Mouse (Mus musculus) monocyte, adult 2 months (primary cell): Measurements from ENCODE around the gene Gm20661.

ENCODE experiments used
- DNase-seq, 2 experiments: peaks; one replicate each; pipeline ENCODE4 v3.0.0; 2022; ENCODE audit warnings: low spot score in 2 of 2, low read depth in 1 of 2

The Gm20661 gene

GRCm38 (mm10) chr9:107967437-107967836 is 15.4 kb upstream of the Gm20661 start:
- no peak for DNase-seq

DNA sequence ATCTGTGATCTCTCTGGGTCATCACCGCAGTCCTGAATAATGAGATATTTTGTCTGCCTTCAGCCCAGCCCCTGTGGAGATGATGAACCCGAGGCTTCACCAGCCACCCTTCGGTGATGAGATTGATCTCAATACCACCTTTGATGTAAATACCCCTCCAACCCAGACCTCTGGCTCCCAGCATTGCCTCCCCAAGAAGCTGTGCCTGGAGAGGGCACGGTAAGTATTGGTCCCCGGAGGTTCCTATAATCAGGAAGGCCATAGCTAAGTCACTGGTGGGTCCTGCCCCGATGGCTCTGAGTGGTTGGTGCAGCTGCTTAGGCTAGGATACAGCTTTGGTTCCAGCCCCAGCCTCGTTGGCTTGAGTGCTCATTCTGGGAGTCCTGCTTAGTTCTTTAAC is 14.3 kb upstream of the Gm20661 start:
- DNase-seq = no peak

DNA sequence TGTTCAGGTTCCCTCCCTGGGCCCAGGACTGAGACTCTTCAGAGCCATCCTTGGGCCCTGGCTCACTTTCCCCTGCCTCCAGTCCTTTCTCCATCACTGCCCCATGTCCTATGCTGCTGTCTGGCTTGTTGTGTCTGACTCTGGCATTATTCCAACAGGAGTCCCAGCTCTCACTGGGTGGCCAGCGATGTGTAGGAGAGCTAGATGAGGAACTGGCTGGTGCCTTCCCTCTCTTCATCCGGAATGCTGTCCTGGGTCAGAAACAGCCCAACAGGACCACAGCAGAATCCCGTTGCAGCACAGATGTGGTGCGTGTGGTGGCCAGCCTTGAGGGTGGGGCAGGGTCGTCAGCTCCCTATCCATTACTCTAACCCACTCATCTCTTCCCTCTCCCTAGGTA is 12.5 kb upstream of the Gm20661 start:
- DNase-seq = no peak

DNA sequence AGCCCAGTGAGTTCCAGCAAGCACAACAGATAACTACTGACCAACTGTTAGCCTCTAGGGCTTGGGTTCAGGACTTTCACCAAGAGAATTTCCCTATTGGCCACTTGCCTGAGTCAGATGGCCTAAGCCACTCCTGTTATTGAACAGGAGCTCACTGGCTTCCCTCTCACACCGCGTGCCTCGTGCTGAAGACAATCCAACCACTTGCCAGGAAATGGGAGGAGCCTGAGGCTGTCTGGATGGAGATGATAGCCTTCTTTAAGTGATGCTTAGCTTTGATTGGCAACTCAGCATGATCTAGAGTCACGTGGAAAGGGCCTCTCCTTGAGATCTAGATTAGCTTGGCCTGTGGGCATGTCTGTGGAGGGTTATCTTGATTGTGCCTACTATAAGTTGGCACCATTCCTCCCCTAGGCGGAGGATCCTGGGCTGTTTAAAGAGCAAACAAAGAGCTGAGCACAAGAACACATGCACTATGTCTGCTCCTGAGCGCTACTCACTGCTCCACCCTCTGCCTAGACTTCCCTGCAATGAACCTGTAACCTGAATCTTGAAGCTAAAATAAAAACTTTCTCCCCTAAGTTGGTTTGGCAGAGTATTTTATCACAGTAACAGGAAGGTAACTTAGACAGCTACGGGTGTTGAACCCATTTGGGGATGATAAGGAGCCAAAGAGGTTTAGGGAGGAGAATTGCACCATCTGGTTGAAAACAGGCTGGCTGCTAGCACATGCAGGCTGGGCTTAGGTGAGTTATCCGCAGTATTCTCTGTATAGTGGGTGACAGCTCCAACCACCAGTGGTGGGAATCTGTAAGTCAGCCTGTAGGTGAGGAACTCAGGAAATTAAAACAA is 10.9 kb upstream of the Gm20661 start:
- no peak for DNase-seq

GRCm38 (mm10) chr9:107974491-107975171 is 8.2 kb upstream of the Gm20661 start:
- no peak for DNase-seq

- DNase-seq = peak in 1 of 2 experiments; percentile 21
Observed at GRCm38 (mm10) chr9:107975399-107976386, 7.2 kb upstream of the Gm20661 start, which contains the start of gene Uba7. Gene Uba7 (plus strand): TSS chr9:107975505.

DNA sequence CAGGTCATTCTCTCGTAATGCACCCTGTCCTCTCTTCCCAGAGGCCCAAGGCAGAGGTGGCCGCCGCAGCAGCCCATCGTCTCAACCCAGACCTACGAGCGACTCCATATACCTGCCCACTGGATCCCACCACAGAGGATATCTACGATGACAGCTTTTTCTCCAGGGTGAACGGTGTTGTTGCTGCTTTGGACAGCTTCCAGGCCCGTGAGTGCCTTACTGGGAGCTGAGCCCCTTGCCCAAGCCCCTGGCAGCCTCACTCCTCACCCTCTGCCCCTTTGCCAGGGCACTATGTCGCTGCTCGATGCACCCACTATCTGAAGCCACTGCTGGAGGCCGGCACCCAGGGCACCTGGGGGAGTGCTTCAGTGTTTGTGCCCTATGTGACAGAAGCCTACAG is 4.0 kb upstream of the Gm20661 start:
- DNase-seq = no peak

DNA sequence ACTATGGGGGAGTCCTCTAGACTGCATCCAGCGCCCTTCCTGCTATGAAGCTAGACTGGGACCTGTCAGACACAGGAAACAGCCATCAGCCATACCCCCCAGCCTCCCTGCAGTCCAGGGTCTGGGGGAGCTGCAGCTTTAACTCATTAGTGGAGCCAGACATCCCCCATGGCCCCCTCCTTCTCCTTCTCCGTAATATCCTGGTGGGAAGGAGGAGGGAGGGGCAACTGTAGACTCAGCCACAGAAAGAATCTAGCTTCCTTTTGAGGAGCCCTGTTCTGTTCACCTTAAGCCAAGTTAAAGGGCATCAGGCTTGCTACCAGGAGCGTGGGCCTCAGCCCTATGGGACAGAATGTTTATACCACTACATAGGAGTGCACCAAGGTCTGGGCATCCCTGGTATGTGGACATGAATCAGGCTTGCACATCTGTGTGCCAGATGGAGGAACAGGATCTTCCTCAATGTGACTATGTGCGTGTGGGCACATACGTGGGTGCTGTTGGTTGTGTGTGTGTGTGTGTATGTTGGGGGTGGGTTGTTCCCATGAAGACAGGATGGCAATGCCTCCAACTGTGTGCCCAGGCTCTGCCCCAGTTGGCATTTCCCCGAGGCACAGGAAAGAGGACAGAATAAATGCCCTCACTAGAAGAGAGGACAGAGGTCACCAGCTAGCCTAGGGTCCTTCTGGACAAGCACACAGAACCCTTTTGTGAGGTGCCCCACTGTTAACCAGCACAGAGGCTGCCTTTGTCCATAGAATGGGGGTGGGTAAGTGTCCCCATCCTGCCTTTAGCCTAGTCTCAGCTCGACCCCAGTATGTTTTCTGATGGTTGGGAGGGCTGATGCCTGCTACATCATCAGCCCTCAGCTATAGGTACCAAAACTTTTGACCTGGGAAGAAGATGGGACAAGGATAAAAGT is 913 bp upstream of the Gm20661 start:
- DNase-seq = no peak

DNA sequence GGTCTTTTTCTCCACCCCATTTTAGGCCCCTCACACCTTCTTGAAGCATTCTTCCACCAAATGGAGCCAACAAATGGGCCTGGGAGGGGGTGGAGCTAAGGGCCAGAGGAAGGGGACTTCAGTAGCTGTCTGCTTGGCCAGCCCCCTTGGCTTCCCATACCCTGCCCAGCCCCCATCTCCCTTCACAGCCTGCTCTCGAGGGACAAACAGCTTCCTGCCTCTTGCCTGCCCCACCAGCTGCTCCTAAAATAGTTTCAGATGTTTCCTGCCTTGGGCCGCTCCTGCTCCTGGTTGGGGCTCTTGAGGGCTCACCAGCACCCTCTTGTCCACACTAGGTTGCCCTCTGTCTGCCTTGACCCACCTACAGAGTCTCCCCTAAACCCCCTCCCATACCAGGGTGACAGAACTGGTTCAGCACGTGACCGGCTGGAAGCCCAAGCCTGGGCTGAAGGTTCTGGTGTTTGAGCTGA is 598 bp downstream of the Gm20661 start:
- DNase-seq = no peak

GRCm38 (mm10) chr9:107984052-107984753 is 1.3 kb downstream of the Gm20661 start:
- DNase-seq = no peak

DNA sequence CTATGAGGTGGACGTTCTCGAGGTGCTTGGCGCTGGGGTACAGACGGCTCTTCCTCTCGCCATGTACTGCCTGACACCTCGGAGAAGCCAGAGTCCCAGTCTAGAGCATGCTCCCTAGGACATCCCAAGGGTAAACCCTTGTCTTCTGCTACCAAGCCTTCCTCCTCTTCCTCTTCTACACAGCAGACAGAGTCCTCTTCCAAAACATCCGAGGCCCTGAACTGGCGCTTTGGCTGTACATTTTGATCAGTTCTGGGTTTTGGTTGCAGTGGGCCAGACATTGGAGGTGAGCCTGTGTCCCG is 1.8 kb downstream of the Gm20661 start:
- DNase-seq = no peak

- DNase-seq = peak in 1 of 2 experiments; percentile 72
Observed at GRCm38 (mm10) chr9:107985131-107986119, 2.6 kb downstream of the Gm20661 start, which contains the start of gene Inka1. Gene Inka1 (minus strand): TSS chr9:107985879.

DNA sequence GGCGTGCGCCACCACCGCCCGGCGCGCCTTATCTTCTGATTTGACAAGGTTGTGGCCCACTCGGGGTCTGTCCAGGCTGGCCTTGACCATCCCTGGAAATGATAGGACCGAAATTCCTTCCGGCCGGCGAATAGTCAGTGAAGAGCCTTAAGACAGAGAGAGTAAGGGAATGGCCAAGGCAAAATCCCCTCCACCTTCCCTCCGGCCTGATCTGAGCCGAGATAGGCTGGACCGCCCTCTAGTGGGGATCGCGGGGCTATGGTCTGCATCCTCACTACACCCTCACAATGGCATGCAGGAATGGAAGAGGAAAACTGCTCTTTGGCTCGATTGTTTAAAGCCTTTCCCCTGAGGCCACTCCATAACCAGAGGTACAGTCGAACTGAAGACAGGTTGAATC is 3.5 kb downstream of the Gm20661 start:
- peak in 1 of 2 experiments; percentile 66 for DNase-seq

DNA sequence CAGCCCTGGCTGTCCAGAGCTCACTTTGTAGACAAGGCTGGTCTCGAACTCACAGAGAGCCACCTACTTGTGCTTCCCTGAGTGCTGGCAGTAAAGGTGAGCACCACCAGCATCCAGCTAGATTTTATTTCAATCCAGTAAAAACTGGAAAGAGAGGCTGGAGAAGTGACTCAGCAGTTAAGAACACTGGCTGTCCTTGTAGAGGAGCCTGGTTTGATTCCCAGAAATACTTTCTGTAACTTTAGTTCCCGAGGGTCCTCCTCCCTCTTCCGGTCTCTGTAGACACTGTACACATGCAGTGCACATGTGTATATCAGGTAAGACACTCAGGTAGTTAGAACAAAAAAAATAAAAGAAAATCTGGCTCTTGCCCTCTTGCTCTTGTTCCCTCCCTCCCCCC is 5.1 kb downstream of the Gm20661 start:
- DNase-seq = no peak

DNA sequence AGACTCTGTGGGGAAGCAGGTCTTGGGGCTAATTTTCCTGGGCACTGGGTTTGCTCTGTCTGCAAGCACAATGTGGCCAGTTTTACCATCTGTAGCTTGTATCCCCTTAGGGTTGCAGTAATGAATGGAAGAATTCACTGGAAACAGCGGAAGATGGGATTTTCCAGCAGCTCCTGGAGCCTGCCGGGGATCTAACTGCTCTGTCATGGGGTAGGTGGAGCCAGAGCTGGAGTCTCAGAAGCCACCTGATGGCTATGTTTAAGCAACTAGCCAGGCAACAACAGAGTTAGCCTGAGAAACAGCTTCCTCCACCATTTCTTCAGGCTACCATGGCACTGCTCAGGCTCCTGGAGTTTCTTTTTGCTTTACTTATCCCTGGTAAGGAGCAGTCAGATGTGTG is 9.3 kb downstream of the Gm20661 start, which contains the start of gene Cdhr4:
Cdhr4 (plus strand) TSS at position 301 of the 400 bp plus-strand sequence.
- no peak for DNase-seq

- DNase-seq = no peak
Observed at GRCm38 (mm10) chr9:107993013-107993412, 10.2 kb downstream of the Gm20661 start.

DNA sequence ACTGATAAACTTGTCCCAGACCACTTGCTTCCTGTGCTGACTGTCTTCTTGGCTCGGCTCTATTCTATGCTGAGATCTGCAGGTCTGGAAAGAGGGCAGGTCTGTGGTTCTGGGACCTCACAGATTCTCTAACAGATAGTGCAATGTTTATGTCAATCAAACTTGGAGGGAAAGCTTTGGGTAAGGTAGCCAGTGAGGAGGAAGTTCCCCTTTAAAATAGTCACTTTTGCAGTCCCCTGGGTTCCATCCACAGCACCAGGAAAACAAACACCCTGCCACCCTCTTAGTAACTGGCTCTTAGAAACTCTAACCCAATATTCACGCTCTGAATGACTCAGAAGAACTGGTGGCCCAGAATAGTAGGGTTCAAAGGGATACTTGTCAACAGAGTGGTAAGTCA is 11.6 kb downstream of the Gm20661 start:
- DNase-seq = no peak

- DNase-seq = no peak
Observed at GRCm38 (mm10) chr9:107995513-107995912, 12.7 kb downstream of the Gm20661 start.
